Mouse (Mus musculus) urinary bladder, postnatal 4 days (tissue): ENCODE data around the gene Dcaf8.

Source experiments
- DNase-seq, 2 experiments: peaks; one replicate each; pipeline ENCODE4 v3.0.0; 2021 to 2022; ENCODE audit warnings: low spot score in 2 of 2

Gene Dcaf8

GRCm38 (mm10) chr1:172148279-172148954 is 533 bp downstream of the Dcaf8 start:
- DNase-seq = no peak

- DNase-seq = no peak
These were observed 1.3 kb downstream of the Dcaf8 start for GRCm38 (mm10) chr1:172148955-172149815.

- no peak for DNase-seq
These were observed 6.7 kb downstream of the Dcaf8 start for GRCm38 (mm10) chr1:172154536-172154935.

GRCm38 (mm10) chr1:172155518-172155917 is 7.6 kb downstream of the Dcaf8 start:
- no peak for DNase-seq

GRCm38 (mm10) chr1:172159970-172160369 is 12.1 kb downstream of the Dcaf8 start:
- DNase-seq = no peak

GRCm38 (mm10) chr1:172160508-172160907 is 12.6 kb downstream of the Dcaf8 start:
- no peak for DNase-seq

GRCm38 (mm10) chr1:172162009-172162408 is 14.1 kb downstream of the Dcaf8 start:
- DNase-seq = no peak

- no peak for DNase-seq
These were observed 15.1 kb downstream of the Dcaf8 start for GRCm38 (mm10) chr1:172162959-172163358.

GRCm38 (mm10) chr1:172167911-172168310 is 20.0 kb downstream of the Dcaf8 start:
- no peak for DNase-seq

- no peak for DNase-seq
These were observed 21.9 kb downstream of the Dcaf8 start for GRCm38 (mm10) chr1:172169809-172170208.

GRCm38 (mm10) chr1:172172381-172172780 is 24.5 kb downstream of the Dcaf8 start:
- no peak for DNase-seq

- DNase-seq = no peak
These were observed 25.3 kb downstream of the Dcaf8 start for GRCm38 (mm10) chr1:172173181-172173580.

- no peak for DNase-seq
These were observed 29.9 kb downstream of the Dcaf8 start for GRCm38 (mm10) chr1:172177791-172178190.

GRCm38 (mm10) chr1:172179102-172179501 is 31.2 kb downstream of the Dcaf8 start:
- DNase-seq = no peak

- no peak for DNase-seq
These were observed 33.0 kb downstream of the Dcaf8 start for GRCm38 (mm10) chr1:172180881-172181280.

GRCm38 (mm10) chr1:172181777-172182176 is 33.9 kb downstream of the Dcaf8 start:
- DNase-seq = no peak

GRCm38 (mm10) chr1:172183056-172183455 is 35.2 kb downstream of the Dcaf8 start:
- no peak for DNase-seq

GRCm38 (mm10) chr1:172183915-172184314 is 36.0 kb downstream of the Dcaf8 start:
- DNase-seq = no peak

- no peak for DNase-seq
These were observed 38.8 kb downstream of the Dcaf8 start for GRCm38 (mm10) chr1:172186401-172187289.

- DNase-seq = no peak
These were observed 41.0 kb downstream of the Dcaf8 start for GRCm38 (mm10) chr1:172188891-172189290.

- no peak for DNase-seq
These were observed 43.7 kb downstream of the Dcaf8 start for GRCm38 (mm10) chr1:172191578-172191977.

- DNase-seq = no peak
These were observed 44.3 kb downstream of the Dcaf8 start for GRCm38 (mm10) chr1:172192217-172192616.
